Comparison of ENCODE assay signal across 26 mouse cellular contexts in the genomic region with DNA sequence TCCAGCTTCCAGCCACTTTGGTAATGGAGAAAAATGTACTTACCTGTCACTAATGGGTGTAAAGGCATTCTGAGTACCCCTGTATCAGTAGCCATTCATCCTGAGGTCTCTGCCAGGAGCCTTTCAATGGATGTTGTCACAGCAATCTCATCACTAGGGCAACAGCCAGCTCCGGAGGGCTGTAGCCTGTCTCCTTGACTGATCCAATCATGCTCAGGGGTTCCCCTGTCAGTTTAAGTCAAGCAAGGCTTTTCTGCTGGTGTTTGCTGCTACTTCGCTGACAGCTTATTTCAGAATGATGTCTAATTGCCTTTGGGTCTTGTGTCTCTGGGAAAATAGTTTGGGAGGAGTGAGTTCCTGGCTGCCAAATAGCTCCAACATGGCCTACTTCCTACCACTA.
DNase-seq lines count a peak whose midpoint lies in the region; ATAC-seq and TF ChIP-seq lines count a peak whose summit lies in the region.
"Had no signal": no experiment of that assay in that cellular context is flagged by ENCODE, and none has a peak within 500 bp of the region (broad histone marks: within the 10 kb centered on the region; RNA-seq: fewer than 3 reads in every experiment).

No protein-coding gene starts in this region.

- no peak for ATAC-seq in hindbrain, postnatal 0 days
- no peak for ATAC-seq in hindbrain, embryonic 16.5 days
- peak; percentile 67; the same call in 1 of the 2 replicates for ATAC-seq in midbrain, embryonic 16.5 days
- ATAC-seq in midbrain, embryonic 13.5 days: no peak
- ATAC-seq: CD4-positive, CD25-positive, alpha-beta regulatory T cell, adult 4 months; forebrain, embryonic 14.5 days; forebrain, postnatal 0 days; inflammation-experienced regulatory T-cells, adult 6 months had no signal

- no peaks in the 10 kb centered on the region for H3K4me1 ChIP-seq in hindbrain, postnatal 0 days (ENCODE audit: insufficient read depth, low read length)
- H3K4me1 ChIP-seq in hindbrain, embryonic 16.5 days (ENCODE audit: control insufficient read depth, insufficient read depth, low read depth, low read length): no peaks in the 10 kb centered on the region
- H3K4me1 ChIP-seq in midbrain, embryonic 16.5 days (ENCODE audit: control insufficient read depth, insufficient read depth, low read length): no peaks in the 10 kb centered on the region
- no peaks in the 10 kb centered on the region for H3K4me1 ChIP-seq in midbrain, embryonic 13.5 days (replicated peaks)
- H3K4me1 ChIP-seq: embryonic facial prominence, embryonic 12.5 days; embryonic facial prominence, embryonic 15.5 days; heart, embryonic 12.5 days; heart, embryonic 15.5 days; hindbrain, embryonic 10.5 days; hindbrain, embryonic 15.5 days had no signal

- WGBS in hindbrain, postnatal 0 days: 50% methylated on average over 2 of the region's 2 CpGs
- 55% methylated on average over 2 of the region's 2 CpGs for WGBS in hindbrain, embryonic 16.5 days
- 68% methylated on average over 2 of the region's 2 CpGs for WGBS in midbrain, embryonic 16.5 days
- WGBS in midbrain, embryonic 13.5 days: 60% methylated on average over 2 of the region's 2 CpGs

- peak; percentile 2 for DNase-seq in hindbrain, postnatal 0 days (ENCODE audit: low spot score)
- DNase-seq in retina, embryonic 14.5 days (ENCODE audit: low spot score): peak; percentile 15
- no peak for DNase-seq in gastrocnemius, adult 18-20 months (ENCODE audit: low spot score)
- DNase-seq: adrenal gland, adult 2 months; adrenal gland, postnatal 14 days; cerebellum, adult 11-12 months; cerebellum, adult 8-10 months; cerebellum, postnatal 10 days; cerebellum, postnatal 36 days; forebrain, postnatal 0 days; gastrocnemius, postnatal 25 days; heart, adult 18-20 months; heart, postnatal 10 days; heart, postnatal 36 days had no signal

- no peak overlapping the region for H3K4me3 ChIP-seq in hindbrain, postnatal 0 days (ENCODE audit: low read length)
- no peak overlapping the region for H3K4me3 ChIP-seq in hindbrain, embryonic 16.5 days (ENCODE audit: low read length)
- H3K4me3 ChIP-seq in midbrain, embryonic 16.5 days (ENCODE audit: low read depth, low read length): no peak overlapping the region
- H3K4me3 ChIP-seq in midbrain, embryonic 13.5 days (replicated peaks): no peak overlapping the region
- H3K4me3 ChIP-seq: embryonic facial prominence, embryonic 12.5 days; embryonic facial prominence, embryonic 15.5 days; heart, embryonic 12.5 days; heart, embryonic 15.5 days; hindbrain, embryonic 10.5 days; hindbrain, embryonic 15.5 days had no signal

- H3K36me3 ChIP-seq in hindbrain, postnatal 0 days (ENCODE audit: insufficient read depth, low read length): no peaks in the 10 kb centered on the region
- H3K36me3 ChIP-seq in hindbrain, embryonic 16.5 days (ENCODE audit: control insufficient read depth, insufficient read depth, low read length): no peaks in the 10 kb centered on the region
- no peaks in the 10 kb centered on the region for H3K36me3 ChIP-seq in midbrain, embryonic 16.5 days (ENCODE audit: control insufficient read depth, insufficient read depth, low read length)
- no peaks in the 10 kb centered on the region for H3K36me3 ChIP-seq in midbrain, embryonic 13.5 days
- H3K36me3 ChIP-seq: embryonic facial prominence, embryonic 12.5 days; embryonic facial prominence, embryonic 15.5 days; heart, embryonic 12.5 days; heart, embryonic 15.5 days; hindbrain, embryonic 10.5 days; hindbrain, embryonic 15.5 days had no signal

- H3K9ac ChIP-seq in hindbrain, postnatal 0 days (replicated peaks; ENCODE audit: low read length): no peak overlapping the region
- no peak overlapping the region for H3K9ac ChIP-seq in hindbrain, embryonic 16.5 days (ENCODE audit: low read depth, low read length)
- no peak overlapping the region for H3K9ac ChIP-seq in midbrain, embryonic 16.5 days (ENCODE audit: low read depth, low read length)
- no peak overlapping the region for H3K9ac ChIP-seq in midbrain, embryonic 13.5 days (replicated peaks)
- H3K9ac ChIP-seq: embryonic facial prominence, embryonic 12.5 days; embryonic facial prominence, embryonic 15.5 days; forebrain, postnatal 0 days; heart, embryonic 12.5 days; heart, embryonic 15.5 days; hindbrain, embryonic 15.5 days had no signal

- H3K27me3 ChIP-seq in hindbrain, postnatal 0 days (ENCODE audit: insufficient read depth, low read length): no peaks in the 10 kb centered on the region
- no peaks in the 10 kb centered on the region for H3K27me3 ChIP-seq in hindbrain, embryonic 16.5 days (replicated peaks; ENCODE audit: control insufficient read depth, insufficient read depth, low read length)
- no peaks in the 10 kb centered on the region for H3K27me3 ChIP-seq in midbrain, embryonic 16.5 days (ENCODE audit: control insufficient read depth, insufficient read depth, low read depth, low read length)
- H3K27me3 ChIP-seq in midbrain, embryonic 13.5 days: no peaks in the 10 kb centered on the region
- H3K27me3 ChIP-seq: embryonic facial prominence, embryonic 12.5 days; embryonic facial prominence, embryonic 15.5 days; heart, embryonic 12.5 days; heart, embryonic 15.5 days; hindbrain, embryonic 15.5 days had no signal

- TF ChIP-seq CTCF in hindbrain, postnatal 0 days (IDR thresholded peaks at IDR 0.05; ENCODE audit: low read depth): no peak

- no peaks in the 10 kb centered on the region for H3K9me3 ChIP-seq in hindbrain, postnatal 0 days (ENCODE audit: low read length)
- H3K9me3 ChIP-seq in hindbrain, embryonic 16.5 days (ENCODE audit: control insufficient read depth, low read length): no peaks in the 10 kb centered on the region
- no peaks in the 10 kb centered on the region for H3K9me3 ChIP-seq in midbrain, embryonic 16.5 days (replicated peaks; ENCODE audit: control insufficient read depth, low read length, poor library complexity, severe bottlenecking)
- no peaks in the 10 kb centered on the region for H3K9me3 ChIP-seq in midbrain, embryonic 13.5 days
- H3K9me3 ChIP-seq: embryonic facial prominence, embryonic 12.5 days; embryonic facial prominence, embryonic 15.5 days; heart, embryonic 12.5 days; heart, embryonic 15.5 days; hindbrain, embryonic 10.5 days; hindbrain, embryonic 15.5 days had no signal

- H3K4me2 ChIP-seq in hindbrain, postnatal 0 days (ENCODE audit: low read depth, low read length): no peak overlapping the region
- no peak overlapping the region for H3K4me2 ChIP-seq in hindbrain, embryonic 16.5 days (ENCODE audit: low read length)
- no peak overlapping the region for H3K4me2 ChIP-seq in midbrain, embryonic 16.5 days (ENCODE audit: low read length)
- no peak overlapping the region for H3K4me2 ChIP-seq in midbrain, embryonic 13.5 days (replicated peaks)
- H3K4me2 ChIP-seq: embryonic facial prominence, embryonic 12.5 days; embryonic facial prominence, embryonic 15.5 days; heart, embryonic 12.5 days; heart, embryonic 15.5 days; hindbrain, embryonic 15.5 days had no signal

- H3K27ac ChIP-seq in hindbrain, postnatal 0 days: no peak overlapping the region
- no peak overlapping the region for H3K27ac ChIP-seq in hindbrain, embryonic 16.5 days (ENCODE audit: low read depth, low read length)
- H3K27ac ChIP-seq in midbrain, embryonic 16.5 days (ENCODE audit: low read length): no peak overlapping the region; the same call in 1 of the 2 replicates
- H3K27ac ChIP-seq in midbrain, embryonic 13.5 days: no peak overlapping the region
- H3K27ac ChIP-seq: embryonic facial prominence, embryonic 12.5 days; embryonic facial prominence, embryonic 15.5 days; heart, embryonic 15.5 days; hindbrain, embryonic 10.5 days; hindbrain, embryonic 15.5 days had no signal
